Mouse (Mus musculus): Measurements from ENCODE around the gene Ovol2. TPM values are rescaled to one million over a fixed set of nuclear protein-coding genes. Genes with fewer than 3 reads are reported as not detected.

Ovol2 gene
- polyA plus RNA-seq (2017; shearing (Covaris generic)) = not detected

GRCm38 (mm10) chr2:144331401-144332302 lies at the start of gene Ovol2:
Ovol2 (minus strand) TSS chr2:144332146.

GRCm38 (mm10) chr2:144368400-144369019 lies 36.6 kb upstream of the Ovol2 start, which contains the start of the genes Kat14 and Pet117:
Kat14 (plus strand) TSS chr2:144368983.
Pet117 (plus strand) TSS chr2:144368996.

DNA sequence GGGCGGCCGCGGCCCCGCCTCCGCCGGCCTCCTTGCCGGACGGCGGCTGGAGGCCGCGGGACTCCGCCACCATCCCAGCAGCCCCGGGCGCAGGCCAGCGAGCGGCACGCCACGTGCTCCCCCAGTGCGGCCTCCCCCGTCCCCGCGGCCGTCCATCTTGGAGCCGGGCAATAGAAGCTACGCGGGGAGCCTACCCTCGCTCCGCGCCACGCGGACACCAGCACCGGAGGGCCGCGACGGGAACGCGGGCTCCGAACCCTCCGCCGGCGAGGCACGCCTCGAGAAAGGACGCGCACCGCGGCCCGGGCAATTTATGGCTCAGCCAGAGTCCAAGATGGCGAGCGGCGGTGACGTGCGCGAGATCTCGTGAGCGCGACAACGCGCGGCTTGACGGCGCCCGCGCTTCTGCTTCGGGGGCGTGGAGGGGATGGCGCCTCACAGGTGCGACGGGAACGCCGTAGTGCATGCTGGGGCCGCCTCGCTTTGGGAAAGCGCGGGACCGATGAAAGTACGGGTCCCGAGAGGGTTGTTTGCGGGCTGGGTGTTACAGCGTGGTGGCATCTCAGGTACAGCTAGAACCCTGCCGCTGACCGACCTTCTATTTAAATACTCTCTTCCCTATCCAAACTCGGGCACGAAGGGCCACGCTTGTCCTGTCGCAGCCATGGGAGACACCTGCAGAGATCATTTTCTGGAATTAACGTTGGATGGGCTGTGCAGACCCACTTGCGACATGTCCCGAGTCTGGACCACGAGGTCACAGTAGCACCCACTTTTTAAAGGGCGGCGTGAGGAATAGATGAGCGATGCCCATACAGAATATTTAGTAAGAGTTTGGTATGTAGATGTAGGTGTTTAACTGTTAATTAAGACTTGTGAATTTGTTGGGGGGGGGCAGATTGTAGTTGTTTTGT lies 61.2 kb downstream of the Ovol2 start, which contains the start of the genes Mgme1 and Snx5:
TSS of gene Mgme1 (plus strand) at position 157 of the 914 bp plus-strand sequence.
TSS of gene Snx5 (minus strand) at position 400 of the 914 bp plus-strand sequence.

Other genes with a start within 250 kb of the Ovol2 start
- 8.7 TPM for gene Mgme1, start 61.5 kb downstream of the Ovol2 start, polyA plus RNA-seq (2017; shearing (Covaris generic))
- 70.8 TPM for gene Snx5, start 61.2 kb downstream of the Ovol2 start, polyA plus RNA-seq (2017; shearing (Covaris generic))
- 16.1 TPM for gene Kat14, start 36.8 kb upstream of the Ovol2 start, polyA plus RNA-seq (2017; shearing (Covaris generic))
- 1.3 TPM for gene Pet117, start 36.9 kb upstream of the Ovol2 start, polyA plus RNA-seq (2017; shearing (Covaris generic))
- gene Dzank1, start 195.3 kb upstream of the Ovol2 start, polyA plus RNA-seq (2017; shearing (Covaris generic)) = 0.16 TPM
- gene Polr3f, start 195.6 kb upstream of the Ovol2 start, polyA plus RNA-seq (2017; shearing (Covaris generic)) = 37.0 TPM
- gene Rbbp9, start 218.7 kb upstream of the Ovol2 start, polyA plus RNA-seq (2017; shearing (Covaris generic)) = 15.5 TPM
- gene Sec23b, start 224.1 kb upstream of the Ovol2 start, polyA plus RNA-seq (2017; shearing (Covaris generic)) = 95.9 TPM

All from activated CD4-positive, CD25-positive, alpha-beta regulatory T cell, adult 9 weeks (primary cell).